Mouse (Mus musculus) cerebellum, adult 2 months (tissue): ENCODE results near the gene Zfp365.

Experiments
- CTCF ChIP-seq: fragments of 200-500 bp; IDR thresholded peaks from 2 replicates; pipeline ENCODE4 v1.5.1; 2011; ENCODE audit warnings: low read depth, mild to moderate bottlenecking, control low read depth, low read length, moderate library complexity, borderline replicate concordance; ENCODE audit not compliant: insufficient read depth
- POLR2A ChIP-seq: fragments of 200-500 bp; IDR thresholded peaks from 2 replicates; pipeline ENCODE4 v1.6.1; 2011; ENCODE audit warnings: low read length, control low read depth, borderline replicate concordance; ENCODE audit not compliant: insufficient read depth

GRCm38 (mm10) chr10:67906926-67907325 is 5.5 kb downstream of the Zfp365 start:
- TF ChIP-seq POLR2A = no peak
- no peak for TF ChIP-seq CTCF
